Mouse (Mus musculus): ENCODE results near the gene Creg2.

- TF ChIP-seq CTCF (IDR thresholded peaks at IDR 0.05; ENCODE audit: borderline replicate concordance, insufficient read depth, low read length) (peak; percentile 61), POLR2A (IDR thresholded peaks at IDR 0.05; ENCODE audit: low read depth, low read length) (no peak)
These were observed 636 bp downstream of the Creg2 start for GRCm38 (mm10) chr1:39650435-39651240.

All from embryonic fibroblast, embryonic 13.5 days (primary cell).